Mouse (Mus musculus): Measurements from ENCODE around the gene Arhgef15.
A peak's percentile ranks its signal among the peaks of the same experiment; 100 is the strongest.
"Not testable (repeated sequence)": the region's sequence is repeated elsewhere in the genome, so short reads cannot be mapped to it uniquely, and the experiment has no call there.

Arhgef15 gene

GRCm38 (mm10) chr11:68963405-68963804 lies 6.1 kb upstream of the Arhgef15 start:
- DNase-seq = no peak

GRCm38 (mm10) chr11:68962159-68962558 lies 4.9 kb upstream of the Arhgef15 start:
- DNase-seq = not testable (repeated sequence)

GRCm38 (mm10) chr11:68961596-68961995 lies 4.3 kb upstream of the Arhgef15 start:
- DNase-seq = no peak

- no peak for DNase-seq
Observed at GRCm38 (mm10) chr11:68957971-68958370, 691 bp upstream of the Arhgef15 start.

GRCm38 (mm10) chr11:68956697-68957096 lies 583 bp downstream of the Arhgef15 start:
- no peak for DNase-seq

- DNase-seq = no peak
Observed at GRCm38 (mm10) chr11:68956107-68956506, 1.2 kb downstream of the Arhgef15 start.

GRCm38 (mm10) chr11:68955473-68955872 lies 1.8 kb downstream of the Arhgef15 start:
- DNase-seq = no peak

GRCm38 (mm10) chr11:68954408-68954807 lies 2.9 kb downstream of the Arhgef15 start:
- no peak for DNase-seq

GRCm38 (mm10) chr11:68953903-68954302 lies 3.4 kb downstream of the Arhgef15 start:
- DNase-seq = no peak

GRCm38 (mm10) chr11:68947542-68947993 lies 9.7 kb downstream of the Arhgef15 start:
- DNase-seq = peak; percentile 63

- no peak for DNase-seq
Observed at GRCm38 (mm10) chr11:68946806-68947440, 10.4 kb downstream of the Arhgef15 start.

- no peak for DNase-seq
Observed at GRCm38 (mm10) chr11:68946001-68946400, 11.3 kb downstream of the Arhgef15 start.

GRCm38 (mm10) chr11:68945245-68945644 lies 12.0 kb downstream of the Arhgef15 start:
- no peak for DNase-seq

GRCm38 (mm10) chr11:68942731-68943130 lies 14.5 kb downstream of the Arhgef15 start:
- DNase-seq = no peak

GRCm38 (mm10) chr11:68940516-68940915 lies 16.8 kb downstream of the Arhgef15 start:
- no peak for DNase-seq

- peak; percentile 84 for DNase-seq
Observed at GRCm38 (mm10) chr11:68939451-68940304, 17.6 kb downstream of the Arhgef15 start.

- not testable (repeated sequence) for DNase-seq
Observed at GRCm38 (mm10) chr11:68936951-68937350, 20.3 kb downstream of the Arhgef15 start.

GRCm38 (mm10) chr11:68933885-68934507 lies 23.3 kb downstream of the Arhgef15 start:
- no peak for DNase-seq

- no peak for DNase-seq
Observed at GRCm38 (mm10) chr11:68929947-68930346, 27.3 kb downstream of the Arhgef15 start.

- no peak for DNase-seq
Observed at GRCm38 (mm10) chr11:68926981-68927380, 30.3 kb downstream of the Arhgef15 start, which contains the start of gene Odf4. Gene Odf4 (minus strand): TSS chr11:68927081.

GRCm38 (mm10) chr11:68924749-68925148 lies 32.5 kb downstream of the Arhgef15 start:
- DNase-seq = no peak

- no peak for DNase-seq
Observed at GRCm38 (mm10) chr11:68923191-68923590, 34.1 kb downstream of the Arhgef15 start.

- DNase-seq = no peak
Observed at GRCm38 (mm10) chr11:68914566-68914965, 42.7 kb downstream of the Arhgef15 start.

Data from cerebellum, adult 11 months (tissue).